Mouse (Mus musculus) yolk sac, embryonic 10.5 days (tissue): ENCODE results near the gene Gm20498.
A peak's percentile ranks its signal among the peaks of the same experiment; 100 is the strongest.

Source experiments
- DNase-seq: peaks from one replicate; pipeline ENCODE4 v3.0.0-alpha.2; 2017; ENCODE audit warnings: low spot score

Gene Gm20498

DNA sequence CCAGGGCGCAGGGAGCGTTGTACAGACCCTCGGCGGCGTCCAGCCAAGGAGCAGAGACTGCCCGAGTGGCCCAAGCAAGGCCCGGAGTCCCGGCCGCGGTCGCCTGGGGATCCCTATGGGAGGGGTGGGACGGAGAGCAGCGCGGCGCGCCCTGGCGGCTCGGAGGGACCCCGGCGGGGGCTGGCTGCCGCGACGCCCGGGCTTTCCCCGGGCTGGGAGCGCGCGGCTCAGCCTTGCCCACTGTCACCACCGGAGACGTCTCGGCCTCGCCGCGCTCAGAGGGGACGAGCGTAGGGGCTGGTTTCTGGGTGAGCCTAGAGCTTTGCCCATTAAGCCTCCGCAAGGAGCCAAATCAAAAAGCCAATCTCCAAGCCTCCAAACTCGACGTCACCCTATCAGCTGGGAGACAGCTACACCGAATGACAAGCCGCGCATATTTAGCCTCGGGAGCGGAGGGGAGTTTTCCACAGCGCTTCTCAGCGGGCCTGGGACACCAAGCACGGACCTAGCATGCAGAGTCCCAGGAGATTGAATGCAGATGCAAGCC, 199.8 kb downstream of the Gm20498 start, which contains the start of gene Slc8a3:
Slc8a3 (minus strand) TSS at position 306 of the 547 bp plus-strand sequence.
- DNase-seq = no peak

DNA sequence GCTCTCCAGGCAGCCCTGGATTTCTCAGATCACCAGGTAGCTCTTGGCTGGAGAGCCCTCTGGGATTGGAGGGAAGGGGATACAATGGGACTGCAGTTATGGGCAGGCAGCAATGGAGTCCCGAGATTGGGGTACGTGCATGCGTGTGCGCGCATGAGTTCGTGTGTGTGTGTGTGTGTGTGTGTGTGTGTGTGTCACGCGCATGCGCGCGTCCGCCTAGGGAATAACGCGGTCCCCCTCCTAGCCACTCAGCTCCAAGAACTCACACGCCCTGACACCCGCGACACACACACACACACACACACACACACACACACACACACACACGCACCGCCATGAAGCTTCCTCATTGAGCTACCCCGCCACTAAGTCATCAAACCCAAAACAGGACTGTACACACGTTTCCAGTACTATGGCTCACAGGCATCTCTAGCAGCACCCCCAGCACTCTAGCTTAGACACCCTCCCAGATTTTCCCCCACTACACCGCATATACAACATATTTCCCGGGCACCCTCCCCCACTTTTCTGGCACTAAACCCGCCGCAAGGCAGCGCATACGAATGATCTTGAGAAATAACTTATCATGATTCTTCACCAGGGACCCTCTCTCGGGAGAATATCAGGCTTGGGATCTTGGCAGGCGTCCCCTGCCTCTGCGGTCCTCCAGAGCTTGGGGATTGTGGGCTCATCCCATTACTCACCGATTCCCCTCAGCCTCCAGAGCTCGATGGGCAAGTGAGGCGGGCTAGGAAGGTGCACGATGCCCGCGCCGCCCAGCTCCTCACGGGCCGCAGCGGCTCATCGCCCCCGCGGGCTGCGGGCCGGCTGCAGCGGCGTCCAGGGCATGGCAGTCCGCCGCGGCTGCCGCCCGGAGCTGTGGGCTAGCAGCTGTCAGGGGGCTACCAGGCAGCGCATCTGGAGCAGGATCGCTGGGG, 200.5 kb downstream of the Gm20498 start:
- peak; percentile 32 for DNase-seq

GRCm38 (mm10) chr12:81331046-81331638, 201.6 kb downstream of the Gm20498 start:
- no peak for DNase-seq

DNA sequence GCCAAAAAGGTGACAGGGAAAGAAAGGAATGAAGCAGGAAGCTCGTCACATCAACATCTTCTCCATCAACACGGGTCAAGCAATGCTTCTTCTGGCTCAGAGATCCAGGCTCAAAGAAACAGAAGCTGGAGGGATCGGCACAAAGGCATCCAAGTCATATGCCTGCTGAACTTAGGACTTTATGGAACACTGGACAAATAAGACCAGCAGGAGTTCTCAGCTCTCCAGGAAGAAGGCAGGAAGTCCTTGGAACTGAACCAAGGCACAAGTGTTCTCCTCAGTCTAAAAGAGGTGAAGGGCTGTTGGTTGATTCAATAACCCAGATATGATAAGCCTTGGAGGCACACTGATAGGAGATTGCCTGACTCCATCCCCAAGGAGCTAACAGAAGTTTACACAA, 207.7 kb downstream of the Gm20498 start:
- peak; percentile 5 for DNase-seq

GRCm38 (mm10) chr12:81324116-81324515, 208.6 kb downstream of the Gm20498 start:
- no peak for DNase-seq

GRCm38 (mm10) chr12:81321021-81321420, 211.7 kb downstream of the Gm20498 start:
- DNase-seq = peak; percentile 3

DNA sequence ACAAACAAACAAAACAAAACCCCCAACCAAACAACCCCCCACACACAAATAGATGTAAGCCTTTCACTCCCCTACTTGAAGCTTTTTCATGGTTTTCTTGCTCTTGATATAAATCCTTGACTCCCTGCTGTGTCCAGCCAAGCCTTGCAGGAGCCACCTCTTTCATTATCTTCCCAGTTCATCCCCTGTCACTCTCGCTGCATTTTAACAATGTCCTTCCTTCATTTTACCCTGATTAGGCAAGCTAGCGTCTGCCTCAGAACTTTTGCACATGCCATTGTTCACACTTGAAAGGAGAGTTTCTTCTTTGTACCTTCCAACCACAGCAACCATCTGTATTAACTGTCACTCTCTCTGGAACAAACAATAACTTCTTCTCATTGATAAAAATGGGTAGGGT, 214.9 kb downstream of the Gm20498 start:
- no peak for DNase-seq

DNA sequence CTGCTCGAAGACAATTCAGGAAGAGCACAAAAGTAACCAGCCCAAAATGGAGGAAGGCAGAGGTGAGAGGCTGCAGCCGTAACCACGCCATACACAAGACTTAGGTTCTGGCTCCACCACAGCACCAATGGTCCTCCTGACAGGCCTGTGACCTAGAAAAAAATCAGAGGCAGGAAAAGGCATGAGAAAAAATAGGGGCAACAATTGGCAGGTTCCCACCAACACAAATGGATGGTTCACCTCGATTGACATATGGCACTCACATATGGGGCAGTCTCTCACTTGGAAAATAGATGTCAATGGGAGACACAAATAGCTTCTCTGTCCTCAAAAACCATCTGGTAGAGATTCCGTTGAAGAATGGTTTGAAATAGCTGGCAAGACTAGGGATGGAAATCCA, 216.8 kb downstream of the Gm20498 start:
- no peak for DNase-seq
